Mouse (Mus musculus) gastrocnemius, postnatal 14 days (tissue): ENCODE measurements at regions not wholly inside any gene's neighbourhood (a gene's known extent, or its start where the extent isn't known, plus 50 kb on each side); places are given as distances from the start of the nearest gene placed in this dataset.

Experiments used
- DNase-seq: peaks from one replicate; pipeline ENCODE4 v3.0.0; 2021; ENCODE audit warnings: mixed read lengths
- intact Hi-C: fragments of 180-260 bp; cut with DNase I; formaldehyde crosslinking; loops from one replicate; pipeline ENCODE4 v1.15.1; 2025; ENCODE audit warnings: low total_unique reads

- DNase-seq: no peak
- intact Hi-C loops: no loop called here
Observed at GRCm38 (mm10) chr7:136754821-136755220, 139.6 kb upstream of the Mgmt start.

DNA sequence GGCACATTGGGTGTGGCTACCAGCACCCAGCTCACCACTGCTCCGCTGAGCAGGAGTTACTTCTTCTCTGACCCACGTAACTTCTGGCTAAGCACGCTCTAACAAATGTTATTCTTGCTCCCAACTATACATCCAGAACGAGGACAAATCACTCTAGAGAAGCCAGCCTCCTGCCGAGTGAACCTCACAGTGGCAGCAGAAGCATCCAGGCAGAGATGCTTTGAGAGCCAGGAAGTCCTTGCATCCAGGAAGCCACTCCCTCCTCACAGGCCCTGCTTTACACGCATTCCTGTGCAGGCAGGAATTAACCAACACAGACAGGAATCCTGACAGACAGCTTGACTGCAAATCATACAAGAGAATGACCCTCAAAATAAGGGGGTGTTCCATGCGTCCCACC is 129.4 kb upstream of the Mgmt start:
- intact Hi-C loops: no loop called here
- no peak for DNase-seq

GRCm38 (mm10) chr7:136767231-136767630 is 127.2 kb upstream of the Mgmt start:
- intact Hi-C loops: no loop called here

GRCm38 (mm10) chr7:136780708-136781107 is 113.7 kb upstream of the Mgmt start:
- DNase-seq: no peak
- intact Hi-C loops: no loop called here

More at GRCm38 (mm10) chr7:136767231-136767630, 127.2 kb upstream of the Mgmt start:
- peak; percentile 24 for DNase-seq

- no peak for DNase-seq
- intact Hi-C loops: no loop called here
Observed at GRCm38 (mm10) chr7:136791162-136791561, 103.3 kb upstream of the Mgmt start.

GRCm38 (mm10) chr7:136792131-136792530 is 102.3 kb upstream of the Mgmt start:
- DNase-seq: no peak
- intact Hi-C loops: no loop called here

- intact Hi-C loops: no loop called here
- no peak for DNase-seq
Observed at GRCm38 (mm10) chr7:136796415-136796814, 98.0 kb upstream of the Mgmt start.

DNA sequence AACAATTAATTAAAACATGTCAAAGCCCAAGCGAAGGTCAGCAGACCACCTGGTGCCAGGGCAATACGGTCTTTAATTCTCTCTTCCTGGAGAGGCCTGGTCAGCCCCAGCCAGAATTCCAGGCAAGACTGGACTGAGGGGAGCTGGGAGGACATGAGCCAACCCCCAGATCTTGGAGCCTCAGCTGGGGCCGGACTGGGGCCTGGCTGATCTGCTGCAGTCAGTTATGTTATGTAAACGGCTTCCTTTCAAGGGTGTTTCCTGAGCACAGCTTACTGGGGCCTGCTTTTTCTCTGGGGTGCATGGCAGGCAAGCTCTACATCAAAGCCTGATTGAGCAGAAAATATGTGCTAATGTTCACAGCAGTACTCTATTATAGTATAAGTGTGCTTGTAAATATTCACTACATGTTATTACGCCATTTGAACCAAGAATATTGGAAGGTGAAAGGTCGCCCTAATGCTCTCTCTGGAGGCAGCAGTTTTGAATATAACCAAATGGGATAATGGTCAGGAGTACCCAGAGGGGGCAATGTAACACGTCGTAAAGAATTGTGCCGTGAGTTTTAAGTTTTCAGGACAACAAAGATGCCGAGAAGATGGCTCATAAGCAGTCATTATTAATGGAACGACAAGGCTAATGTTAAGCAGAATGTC is 96.5 kb upstream of the Mgmt start:
- intact Hi-C loops: no loop called here
- DNase-seq: peak; percentile 11

- intact Hi-C loops: no loop called here
- no peak for DNase-seq
Observed at GRCm38 (mm10) chr7:136798605-136799004, 95.8 kb upstream of the Mgmt start.

DNA sequence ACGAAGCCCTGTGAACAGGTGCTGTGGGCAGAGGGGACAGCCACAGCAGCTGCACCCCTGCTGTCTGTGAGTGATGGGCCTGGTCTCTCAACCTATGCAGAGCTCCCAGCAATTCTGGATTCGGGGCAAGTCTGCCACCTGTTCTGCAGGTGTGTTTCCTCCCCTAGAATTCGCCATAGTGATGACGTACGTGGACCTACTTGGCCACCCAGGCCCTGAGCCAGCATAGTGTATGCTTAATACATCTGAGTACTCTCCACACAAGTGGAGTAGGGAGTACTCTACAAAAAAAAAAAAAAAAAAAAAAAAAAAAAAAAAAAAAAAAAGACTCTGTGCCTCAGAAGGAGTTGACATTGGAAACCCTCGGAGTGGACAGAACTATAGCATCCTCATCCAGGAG is 87.3 kb upstream of the Mgmt start:
- DNase-seq: no peak
- intact Hi-C loops: no loop called here

- DNase-seq: no peak
- intact Hi-C loops: no loop called here
Observed at GRCm38 (mm10) chr7:136807968-136808367, 86.4 kb upstream of the Mgmt start.

DNA sequence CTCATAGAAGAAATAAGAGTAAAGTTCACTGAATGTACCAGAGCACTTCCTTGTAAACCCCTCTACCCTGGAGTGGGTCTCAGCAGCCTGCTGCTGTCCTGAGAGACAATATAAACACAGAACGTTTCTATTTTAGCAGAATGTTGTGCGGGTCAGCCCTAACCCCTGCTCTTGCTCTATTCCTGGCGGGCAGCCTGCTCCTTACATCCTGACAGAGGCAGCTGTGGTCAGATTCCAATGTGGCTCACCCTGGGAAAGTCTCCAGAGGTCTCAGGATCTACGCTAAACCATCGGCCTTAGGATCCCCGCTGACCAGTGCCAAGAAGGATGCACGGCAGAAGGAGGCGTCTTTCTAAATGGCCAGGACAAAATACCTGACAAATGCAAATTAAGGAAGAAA is 84.8 kb upstream of the Mgmt start:
- intact Hi-C loops: no loop called here
- no peak for DNase-seq

DNA sequence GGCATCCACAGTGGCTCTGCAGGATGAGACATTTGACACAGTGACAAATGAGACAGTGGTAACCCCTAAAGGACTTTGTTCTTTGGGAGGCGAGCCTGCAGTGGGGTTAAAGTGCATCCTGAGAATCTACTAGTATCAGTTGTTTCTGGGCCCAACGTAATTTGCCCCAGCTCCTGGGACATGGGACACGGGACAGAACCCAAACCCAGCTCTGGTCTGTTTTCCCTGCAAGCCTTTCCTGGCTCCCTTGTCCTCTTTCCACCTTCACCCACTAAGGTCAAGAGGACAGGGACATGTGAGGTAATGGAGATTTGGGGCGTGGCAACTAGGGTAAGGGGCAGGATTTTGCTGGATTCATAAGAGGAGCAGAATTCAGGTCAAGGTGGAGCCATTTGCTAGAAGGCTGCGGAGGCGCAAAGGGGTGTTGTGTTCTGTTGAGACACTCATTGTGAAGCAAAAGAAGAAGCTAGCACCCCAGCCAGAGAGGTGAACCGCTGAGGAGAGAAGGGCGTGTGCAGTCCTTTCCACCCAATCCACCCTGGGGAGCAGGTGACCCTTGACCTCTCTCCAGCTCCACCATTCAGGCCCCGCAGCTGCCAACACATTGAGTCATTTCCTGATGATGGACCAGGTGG is 80.6 kb upstream of the Mgmt start:
- DNase-seq: no peak
- intact Hi-C loops: no loop called here

DNA sequence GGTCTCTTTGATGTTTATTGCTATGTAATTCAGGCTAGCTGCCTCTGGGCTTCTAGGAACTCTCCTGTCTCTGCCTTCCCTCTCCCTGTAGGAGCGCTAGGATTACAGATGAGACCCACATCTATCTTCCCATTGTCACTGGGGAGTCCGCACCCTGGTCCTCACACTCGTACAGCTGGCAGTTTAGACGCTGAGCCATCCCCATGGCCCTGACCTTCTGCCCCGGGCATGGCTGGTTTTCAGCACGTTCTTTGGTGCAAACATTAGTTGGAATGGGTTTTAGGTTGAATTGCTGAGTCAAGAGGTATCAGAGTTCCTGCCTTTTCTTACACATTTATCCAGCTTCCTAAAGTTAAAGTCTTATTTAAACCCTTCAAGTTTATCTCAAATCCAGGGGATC is 79.7 kb upstream of the Mgmt start:
- intact Hi-C loops: no loop called here
- DNase-seq: no peak

- DNase-seq: no peak
- intact Hi-C loops: no loop called here
Observed at GRCm38 (mm10) chr7:136820291-136820690, 74.1 kb upstream of the Mgmt start.

- DNase-seq: no peak
- intact Hi-C loops: no loop called here
Observed at GRCm38 (mm10) chr7:136825647-136826046, 68.8 kb upstream of the Mgmt start.

GRCm38 (mm10) chr7:136829621-136830313 is 64.6 kb upstream of the Mgmt start:
- intact Hi-C loops: no loop called here
- no peak for DNase-seq

GRCm38 (mm10) chr7:136832419-136832818 is 62.0 kb upstream of the Mgmt start:
- no peak for DNase-seq
- intact Hi-C loops: no loop called here

DNA sequence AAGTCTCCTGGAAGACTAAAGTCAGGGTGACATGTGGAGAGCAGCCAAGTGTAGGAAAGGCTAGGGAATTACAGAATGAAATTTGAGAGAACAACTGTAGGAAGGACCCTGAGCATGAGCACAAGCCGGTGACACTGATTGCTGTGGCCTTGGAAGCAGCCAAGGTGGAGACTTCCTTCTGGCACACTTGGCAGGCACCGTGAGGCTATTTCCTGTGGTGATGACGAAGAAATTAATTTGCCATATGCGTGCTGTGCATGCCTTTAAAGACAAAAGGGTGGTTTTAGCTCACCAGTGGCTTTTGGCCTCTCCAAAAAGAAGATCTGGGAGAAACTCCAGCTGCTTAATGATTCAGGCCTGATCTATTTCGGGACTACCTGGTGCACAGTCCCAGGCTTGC is 55.4 kb upstream of the Mgmt start:
- intact Hi-C loops: no loop called here
- no peak for DNase-seq

- no peak for DNase-seq
- intact Hi-C loops: no loop called here
Observed at GRCm38 (mm10) chr7:136840224-136840623, 54.2 kb upstream of the Mgmt start.

DNA sequence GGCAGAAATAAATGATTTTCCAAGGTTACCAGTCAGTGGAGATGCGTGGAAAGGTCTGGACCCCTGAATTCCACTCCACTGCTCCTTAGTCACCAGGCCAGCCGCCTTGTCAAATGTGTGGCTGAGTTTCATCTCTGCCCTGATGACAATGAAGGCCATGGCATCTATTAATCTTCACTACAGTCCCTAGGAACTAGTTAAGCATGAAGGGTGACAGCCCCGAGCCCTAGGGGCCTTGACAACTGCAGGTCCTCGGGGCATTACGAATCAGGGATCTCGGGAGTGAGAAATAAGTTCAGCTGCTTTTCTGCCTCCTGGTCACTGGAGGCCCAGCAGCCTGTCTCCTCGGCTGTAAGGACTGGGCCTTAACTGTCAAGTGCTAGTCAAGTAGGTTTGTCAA is 51.7 kb upstream of the Mgmt start:
- no peak for DNase-seq
- intact Hi-C loops: no loop called here
